Mouse (Mus musculus): Measurements from ENCODE around the gene Tmem26.

DNA sequence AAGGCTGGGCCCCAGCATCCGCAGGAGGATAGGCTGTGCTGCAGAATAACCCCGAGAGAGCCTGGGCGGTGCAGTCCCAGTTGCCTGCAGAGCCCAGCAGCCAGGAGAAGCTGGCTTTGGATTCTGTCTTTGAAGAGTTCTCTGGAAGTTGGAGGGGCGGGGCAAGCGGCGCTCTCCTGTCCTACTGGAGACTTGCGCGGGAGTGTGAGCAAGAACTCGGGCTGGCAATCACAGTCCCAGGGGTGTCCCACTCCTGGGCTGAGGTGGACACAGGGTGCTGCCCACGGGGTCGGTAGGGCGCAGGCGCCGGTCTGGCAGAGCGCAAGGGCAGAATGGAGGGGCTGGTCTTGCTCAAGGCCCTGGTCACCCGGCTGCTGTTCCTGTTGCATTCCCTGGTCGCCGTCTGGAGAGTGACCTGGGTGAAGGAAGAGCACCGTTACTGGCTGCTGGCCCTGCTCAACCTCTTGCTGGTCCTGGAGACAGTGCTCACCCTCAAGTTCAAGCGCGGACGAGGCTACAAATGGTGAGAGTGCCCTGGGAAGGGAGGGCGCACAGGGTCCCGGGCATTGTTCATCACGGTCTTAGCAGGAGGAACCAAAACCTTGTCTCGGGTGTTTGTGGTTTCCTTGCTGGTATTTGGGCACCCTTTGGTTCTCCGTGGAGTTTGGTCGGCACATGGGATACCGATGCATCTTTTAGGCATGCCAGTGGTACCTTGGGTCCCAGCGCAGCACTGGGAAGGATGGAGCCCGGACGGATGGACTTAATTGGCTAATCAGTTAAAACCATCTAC lies at the start of gene Tmem26:
- TF ChIP-seq CTCF (IDR thresholded peaks at IDR 0.05; ENCODE audit: insufficient read depth, low read depth, low read length) (no peak), POLR2A (IDR thresholded peaks at IDR 0.05; ENCODE audit: insufficient read depth, low read depth, low read length) (no peak)
